Mouse (Mus musculus) forebrain, embryonic 14.5 days (tissue): Measurements from ENCODE around the gene Snap91. TPM values are rescaled to one million over a fixed set of nuclear protein-coding genes. Genes with fewer than 3 reads are reported as not detected.

Source experiments
- ATAC-seq: fragments of 200-750 bp; cut with Nextera tagmentation; 2 replicates; pipeline ENCODE4 v1.8.0; 2017; ENCODE audit warnings: mild to moderate bottlenecking, moderate library complexity
- DNase-seq: peaks from one replicate; pipeline ENCODE4 v3.0.0-alpha.2; 2015; ENCODE audit warnings: low spot score
- H3K27ac ChIP-seq: fragments of 300-500 bp; sonication (generic); 2 replicates; pipeline ENCODE4 v1.5.1; 2014; ENCODE audit warnings: low read depth, mild to moderate bottlenecking, control low read depth, low read length, moderate library complexity
- H3K27me3 ChIP-seq: fragments of 300-500 bp; sonication (generic); replicated peaks from 2 replicates; pipeline ENCODE4 v1.6.1; 2014; ENCODE audit warnings: low read length, control low read depth, mixed read lengths; ENCODE audit not compliant: control insufficient read depth, insufficient read depth
- H3K36me3 ChIP-seq: fragments of 300-500 bp; sonication (generic); 2 replicates; pipeline ENCODE4 v1.6.1; 2014; ENCODE audit warnings: low read length, control low read depth; ENCODE audit not compliant: control insufficient read depth, insufficient read depth
- H3K4me1 ChIP-seq: fragments of 300-500 bp; sonication (generic); 2 replicates; pipeline ENCODE4 v1.6.1; 2014; ENCODE audit warnings: antibody characterized with exemption, low read length, control low read depth; ENCODE audit not compliant: control insufficient read depth, insufficient read depth
- H3K4me2 ChIP-seq: fragments of 300-500 bp; sonication (generic); 2 replicates; pipeline ENCODE4 v1.6.1; 2014; ENCODE audit warnings: mild to moderate bottlenecking, control low read depth, low read length
- H3K4me3 ChIP-seq: fragments of 300-500 bp; sonication (generic); 2 replicates; pipeline ENCODE4 v1.5.1; 2014; ENCODE audit warnings: low read depth, low read length, control low read depth
- H3K9ac ChIP-seq: fragments of 300-500 bp; sonication (generic); 2 replicates; pipeline ENCODE4 v1.6.1; 2014; ENCODE audit warnings: mild to moderate bottlenecking, low read length, control low read depth, moderate library complexity
- H3K9me3 ChIP-seq: fragments of 300-500 bp; sonication (generic); replicated peaks from 2 replicates; pipeline ENCODE4 v1.6.1; 2016; ENCODE audit warnings: low read length, control low read depth, mixed read lengths; ENCODE audit not compliant: control insufficient read depth
- WGBS: fragments of 180-500 bp; shearing (Covaris S2); extraction: QIAGEN DNeasy Blood & Tissue Kit; methylation state at CpG from one replicate; pipeline ENCODE4 v1.1.7; 2014; 5-methylcytosine and 5-hydroxymethylcytosine counted together
- polyA plus RNA-seq: library from polyadenylated mRNA; unstranded; fragments of >200 nt; fragmentation: Nextera tagmentation; extraction: Ambion mirVana; gene quantifications from 2 replicates; pipeline ENCODE4 v1.2.1, GENCODE M21; 2014

The Snap91 gene
- polyA plus RNA-seq, 1 experiment from 2014 or later: 43.1 TPM

DNA sequence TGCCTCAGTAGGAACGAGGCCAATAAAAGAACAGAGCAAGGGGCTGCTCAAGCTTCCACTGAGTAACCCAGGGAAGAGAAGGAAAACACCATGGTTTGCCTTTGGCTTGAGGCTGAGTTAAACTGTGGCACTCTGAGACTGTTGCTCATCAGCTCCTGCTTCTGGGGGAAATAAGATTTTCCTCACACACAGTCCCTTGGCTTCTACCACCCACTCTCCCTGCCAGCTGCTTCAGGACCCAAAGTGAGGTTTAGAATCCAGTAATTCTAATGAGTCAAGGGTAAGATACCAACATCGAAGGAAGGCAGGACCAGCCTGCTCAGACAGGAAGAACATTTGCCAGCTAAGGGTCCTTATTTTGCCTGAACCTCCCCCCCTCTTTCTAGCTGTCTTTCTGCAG is 50.7 kb downstream of the Snap91 start:
- H3K4me1 ChIP-seq: no peaks in the 10 kb centered on the region
- H3K27me3 ChIP-seq: no peaks in the 10 kb centered on the region
- ATAC-seq (no peak), DNase-seq (no peak)
- no peak overlapping the region for H3K4me2 ChIP-seq
- H3K9ac ChIP-seq: no peak overlapping the region
- no peaks in the 10 kb centered on the region; the same call in 1 of the 2 replicates for H3K9me3 ChIP-seq
- H3K27ac ChIP-seq: no peak overlapping the region
- WGBS: 88% methylated on average over 2 of the region's 2 CpGs
- H3K36me3 ChIP-seq: peaks cover 16% of the 10 kb centered on the region
- no peak overlapping the region for H3K4me3 ChIP-seq

DNA sequence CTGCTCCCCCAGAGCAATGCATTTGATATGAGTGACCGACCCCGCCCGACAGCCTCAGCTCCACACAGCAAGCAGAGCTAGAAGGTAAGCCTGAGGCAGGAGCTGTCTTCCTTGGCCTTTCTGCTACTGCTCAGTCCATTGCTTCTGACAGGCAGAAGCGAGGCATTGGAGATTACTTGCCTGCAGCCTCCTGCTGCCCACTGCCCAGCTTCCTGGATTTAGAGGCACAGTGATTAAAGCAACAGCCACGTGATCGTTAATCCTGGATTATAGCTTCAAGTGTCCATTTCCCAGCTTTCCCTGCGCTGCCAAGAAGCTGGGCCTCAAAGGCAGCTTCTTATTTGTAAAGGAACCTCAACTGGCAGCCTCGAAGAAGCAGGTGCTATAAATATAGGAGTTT is 51.4 kb downstream of the Snap91 start:
- H3K9ac ChIP-seq: no peak overlapping the region
- ATAC-seq (no peak), DNase-seq (peak; percentile 27)
- no peak overlapping the region for H3K4me2 ChIP-seq
- peaks cover 16% of the 10 kb centered on the region for H3K36me3 ChIP-seq
- no peak overlapping the region for H3K4me3 ChIP-seq
- H3K9me3 ChIP-seq: no peaks in the 10 kb centered on the region; the same call in 1 of the 2 replicates
- H3K27me3 ChIP-seq: no peaks in the 10 kb centered on the region
- no peaks in the 10 kb centered on the region for H3K4me1 ChIP-seq
- no peak overlapping the region for H3K27ac ChIP-seq
- WGBS: 29% methylated on average over 8 of the region's 8 CpGs

DNA sequence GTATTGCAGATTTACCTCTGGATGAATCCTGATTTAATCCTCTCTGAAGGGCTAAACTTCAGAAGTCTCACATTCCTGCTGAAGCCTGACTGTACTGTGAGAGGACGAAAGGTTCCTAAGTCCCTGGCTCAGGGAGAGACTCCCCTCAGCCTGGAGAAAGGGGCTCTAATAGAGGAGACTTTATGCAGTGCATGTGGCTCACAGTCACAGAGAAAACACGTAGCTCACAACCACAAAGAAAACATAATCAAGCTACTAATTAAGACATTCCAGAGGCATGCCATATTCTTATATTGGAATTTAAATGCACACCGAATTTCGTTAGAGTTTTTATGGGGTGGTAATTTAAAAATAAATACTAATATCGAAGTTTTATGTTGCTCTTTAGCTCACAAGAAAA is 61.1 kb downstream of the Snap91 start:
- no peak overlapping the region for H3K4me2 ChIP-seq
- H3K4me3 ChIP-seq: no peak overlapping the region
- ATAC-seq: no peak
- no peaks in the 10 kb centered on the region for H3K27me3 ChIP-seq
- no peaks in the 10 kb centered on the region for H3K4me1 ChIP-seq
- no peak overlapping the region for H3K27ac ChIP-seq
- H3K9ac ChIP-seq: no peak overlapping the region
- no peaks in the 10 kb centered on the region for H3K9me3 ChIP-seq
- H3K36me3 ChIP-seq: no peaks in the 10 kb centered on the region
- DNase-seq: no peak
- WGBS: 55% methylated on average over 5 of the region's 5 CpGs

DNA sequence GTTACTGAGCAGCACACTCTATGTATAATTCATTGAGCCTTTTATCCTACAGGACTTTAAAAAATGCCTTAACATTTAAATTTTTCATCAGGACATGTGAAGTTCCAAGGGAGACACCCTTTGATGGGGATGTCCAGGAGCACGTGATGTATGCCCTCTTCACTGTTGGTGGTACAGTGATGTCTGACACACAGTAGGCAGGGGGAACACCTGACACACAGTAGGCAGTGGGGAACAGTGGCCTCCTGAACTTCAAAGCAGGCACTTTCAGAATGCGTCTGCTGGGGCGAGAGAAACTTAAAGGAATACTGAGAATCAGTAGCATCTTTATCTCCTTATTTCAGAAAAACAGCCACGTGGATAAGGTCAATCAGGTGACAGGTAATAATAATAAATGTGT is 62.8 kb downstream of the Snap91 start:
- WGBS: 79% methylated on average over 4 of the region's 4 CpGs
- H3K4me1 ChIP-seq: no peaks in the 10 kb centered on the region
- H3K4me2 ChIP-seq: no peak overlapping the region
- ATAC-seq (no peak), DNase-seq (no peak)
- H3K9ac ChIP-seq: no peak overlapping the region
- H3K27ac ChIP-seq: no peak overlapping the region
- H3K4me3 ChIP-seq: no peak overlapping the region
- no peaks in the 10 kb centered on the region for H3K27me3 ChIP-seq
- H3K9me3 ChIP-seq: no peaks in the 10 kb centered on the region
- no peaks in the 10 kb centered on the region for H3K36me3 ChIP-seq

DNA sequence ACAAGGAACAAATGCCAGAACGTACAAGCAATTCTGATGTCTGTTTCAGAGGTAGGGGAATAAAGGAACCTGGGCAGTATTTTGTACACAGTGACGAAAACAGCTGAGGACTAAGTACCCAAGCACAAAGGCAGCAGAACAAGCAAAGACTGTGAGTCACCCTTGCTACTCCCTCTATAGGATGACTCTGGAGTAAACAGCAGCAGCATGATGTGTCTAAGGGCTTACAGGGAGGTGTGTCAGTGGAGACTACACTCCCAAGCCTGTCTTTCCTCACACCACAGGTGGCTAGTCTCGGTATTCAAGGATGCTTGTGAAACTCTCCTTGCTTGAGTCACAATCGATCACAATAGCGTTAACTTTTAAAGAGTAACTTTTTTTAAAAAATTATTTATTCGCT is 66.1 kb downstream of the Snap91 start:
- H3K4me3 ChIP-seq: no peak overlapping the region
- DNase-seq (no peak), ATAC-seq (no peak)
- no peaks in the 10 kb centered on the region for H3K4me1 ChIP-seq
- WGBS: 62% methylated on average over 6 of the region's 6 CpGs
- H3K27me3 ChIP-seq: no peaks in the 10 kb centered on the region
- H3K36me3 ChIP-seq: no peaks in the 10 kb centered on the region
- no peaks in the 10 kb centered on the region for H3K9me3 ChIP-seq
- H3K4me2 ChIP-seq: no peak overlapping the region
- no peak overlapping the region for H3K27ac ChIP-seq
- no peak overlapping the region for H3K9ac ChIP-seq

DNA sequence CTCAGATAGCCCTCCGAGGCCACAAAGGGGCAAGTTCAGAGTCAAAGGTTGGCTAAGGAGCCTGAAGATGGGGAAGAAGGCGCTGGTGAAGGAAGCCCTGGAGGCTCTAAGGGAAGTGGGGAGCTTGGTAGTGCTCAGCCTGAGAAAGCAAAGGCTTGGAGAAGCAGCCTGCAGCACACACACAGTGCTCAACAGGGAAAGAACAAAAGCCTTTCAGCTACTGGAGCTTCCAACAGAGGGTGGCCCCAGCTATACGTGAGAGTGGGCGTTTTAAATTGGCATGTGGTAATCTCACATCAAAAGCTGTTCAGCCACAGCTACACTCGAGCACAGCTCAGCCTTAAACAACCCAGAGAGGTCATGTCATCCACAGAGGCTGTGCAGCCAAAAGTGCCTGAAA is 67.1 kb downstream of the Snap91 start:
- Histone ChIP-seq H3K4me2 (no peak overlapping the region), H3K4me1 (no peaks in the 10 kb centered on the region), H3K27me3 (no peaks in the 10 kb centered on the region), H3K9ac (no peak overlapping the region), H3K27ac (no peak overlapping the region), H3K9me3 (no peaks in the 10 kb centered on the region), H3K4me3 (no peak overlapping the region), H3K36me3 (no peaks in the 10 kb centered on the region)
- peak; percentile 28; the same call in 1 of the 2 replicates for ATAC-seq
- WGBS: 5% methylated on average over 5 of the region's 5 CpGs
- DNase-seq: peak; percentile 16

DNA sequence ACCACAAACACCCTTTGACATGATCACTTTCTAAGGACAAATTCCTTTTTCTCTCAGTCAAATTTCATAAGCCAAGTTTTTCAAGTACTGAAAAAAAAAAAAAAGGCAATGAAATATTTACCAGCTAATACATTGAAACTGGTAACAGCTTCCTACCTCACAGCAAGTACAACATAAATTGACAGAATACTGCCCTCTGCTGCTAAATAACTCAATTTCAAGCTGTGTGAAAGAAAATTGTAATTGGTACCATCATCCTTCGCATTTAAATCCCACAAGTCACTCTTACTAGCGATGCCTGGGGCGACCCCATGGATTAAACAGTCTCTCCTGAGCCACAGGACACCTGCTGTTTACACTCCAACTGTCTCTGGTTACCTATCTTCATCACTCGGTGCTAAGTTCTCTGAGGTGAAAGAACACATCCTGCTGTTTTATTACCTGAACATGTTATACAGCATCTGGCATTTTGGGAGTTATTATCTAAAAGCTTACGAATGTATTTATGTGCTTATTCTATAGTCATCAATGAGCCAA is 69.7 kb downstream of the Snap91 start:
- Histone ChIP-seq H3K9ac (no peak overlapping the region), H3K27me3 (no peaks in the 10 kb centered on the region), H3K36me3 (0 out of 2 replicates have a peak, but pooled peaks cover 4% of the 10 kb centered on the region), H3K4me3 (no peak overlapping the region), H3K27ac (no peak overlapping the region), H3K9me3 (no peaks in the 10 kb centered on the region), H3K4me2 (no peak overlapping the region), H3K4me1 (no peaks in the 10 kb centered on the region)
- ATAC-seq: peak; percentile 32; the same call in 1 of the 2 replicates
- 39% methylated on average over 5 of the region's 5 CpGs for WGBS
- DNase-seq: peak; percentile 59

DNA sequence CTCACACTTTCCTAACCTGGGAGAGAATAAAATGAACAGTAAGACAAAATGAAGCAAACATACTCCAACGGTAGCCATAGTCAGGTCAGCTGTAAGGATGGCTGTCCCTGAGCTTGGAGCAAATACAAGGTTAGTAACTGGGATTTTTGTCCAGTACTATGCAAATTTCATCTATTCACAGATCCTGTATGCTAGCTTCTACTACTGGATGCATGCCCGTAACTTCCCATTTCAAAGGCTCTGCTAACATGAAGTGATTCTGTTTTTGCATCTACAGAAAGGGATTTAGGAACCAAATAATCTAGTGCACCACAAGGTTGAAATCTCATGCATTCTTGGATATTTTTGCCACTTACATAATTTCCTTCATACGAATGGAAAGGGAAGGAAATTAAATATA is 70.2 kb downstream of the Snap91 start:
- Histone ChIP-seq H3K4me3 (no peak overlapping the region), H3K36me3 (0 out of 2 replicates have a peak, but pooled peaks cover 4% of the 10 kb centered on the region), H3K4me2 (no peak overlapping the region), H3K4me1 (no peaks in the 10 kb centered on the region), H3K9ac (no peak overlapping the region), H3K27me3 (no peaks in the 10 kb centered on the region), H3K9me3 (no peaks in the 10 kb centered on the region), H3K27ac (no peak overlapping the region)
- DNase-seq: no peak
- ATAC-seq: no peak
- WGBS: 82% methylated on average over 3 of the region's 3 CpGs

DNA sequence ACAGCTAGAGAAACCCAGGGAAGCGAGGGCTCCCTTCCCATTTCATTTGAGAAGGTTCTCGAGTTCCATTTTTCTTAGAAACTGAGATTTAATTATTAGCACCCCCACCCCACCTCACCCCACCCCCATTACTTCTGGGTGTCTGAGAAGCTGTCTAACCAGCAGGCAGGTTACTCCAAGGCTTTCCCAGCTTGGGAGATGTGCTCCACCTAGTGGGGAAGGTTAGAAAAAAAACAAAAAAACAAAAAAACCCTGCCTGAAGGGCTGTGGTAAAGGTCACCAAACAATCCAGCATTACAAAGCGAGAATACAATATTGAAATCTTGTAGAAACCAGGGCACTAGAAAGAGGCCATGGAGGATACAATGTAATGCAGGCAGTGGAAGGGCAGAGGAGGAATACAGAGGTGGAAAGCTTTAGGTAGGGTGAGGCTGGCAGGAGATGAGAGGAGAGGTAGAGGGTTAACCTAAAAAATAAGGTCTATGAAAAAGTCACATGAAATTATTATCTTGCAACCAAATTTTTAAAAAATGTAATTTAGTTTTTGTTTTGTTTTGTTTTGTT is 79.8 kb downstream of the Snap91 start:
- Histone ChIP-seq H3K4me2 (no peak overlapping the region), H3K4me1 (no peaks in the 10 kb centered on the region), H3K9ac (no peak overlapping the region), H3K9me3 (no peaks in the 10 kb centered on the region), H3K27me3 (no peaks in the 10 kb centered on the region), H3K27ac (no peak overlapping the region), H3K36me3 (0 out of 2 replicates have a peak, but pooled peaks cover 2% of the 10 kb centered on the region), H3K4me3 (no peak overlapping the region)
- 24% methylated on average over 3 of the region's 3 CpGs for WGBS
- DNase-seq (peak; percentile 77), ATAC-seq (peak; percentile 74)
